In genomic region chr13:44159346-44159745, GRCm38 (mm10) we compare ENCODE assay signal across 24 mouse cellular contexts.
"Had no signal": no experiment of that assay in that cellular context is flagged by ENCODE, and none has a peak within 500 bp of the region (broad histone marks: within the 10 kb centered on the region; RNA-seq: fewer than 3 reads in every experiment).

No protein-coding gene starts in this region.

- H3K9me3 ChIP-seq: limb, embryonic 10.5 days; limb, embryonic 13.5 days; liver, embryonic 15.5 days; lung, embryonic 15.5 days; midbrain, embryonic 10.5 days; midbrain, embryonic 13.5 days; neural tube, embryonic 13.5 days; stomach, embryonic 15.5 days had no signal

- ATAC-seq: liver, embryonic 12.5 days; midbrain, embryonic 13.5 days; midbrain, embryonic 16.5 days had no signal

- H3K27ac ChIP-seq: layer of hippocampus, adult 2 months; limb, embryonic 10.5 days; limb, embryonic 13.5 days; liver, embryonic 12.5 days; liver, embryonic 15.5 days; lung, embryonic 15.5 days; midbrain, embryonic 10.5 days; midbrain, embryonic 13.5 days; neural tube, embryonic 13.5 days; stomach, embryonic 15.5 days had no signal

- H3K9ac ChIP-seq: limb, embryonic 13.5 days; liver, embryonic 12.5 days; liver, embryonic 15.5 days; lung, embryonic 15.5 days; midbrain, embryonic 13.5 days; neural tube, embryonic 13.5 days; stomach, embryonic 15.5 days had no signal

- H3K36me3 ChIP-seq: limb, embryonic 10.5 days; limb, embryonic 13.5 days; liver, embryonic 12.5 days; liver, embryonic 15.5 days; lung, embryonic 15.5 days; midbrain, embryonic 10.5 days; midbrain, embryonic 13.5 days; neural tube, embryonic 13.5 days; stomach, embryonic 15.5 days had no signal

- H3K27me3 ChIP-seq: limb, embryonic 13.5 days; liver, embryonic 12.5 days; liver, embryonic 15.5 days; lung, embryonic 15.5 days; midbrain, embryonic 13.5 days; neural tube, embryonic 13.5 days; stomach, embryonic 15.5 days had no signal

- H3K4me2 ChIP-seq: limb, embryonic 13.5 days; liver, embryonic 12.5 days; liver, embryonic 15.5 days; lung, embryonic 15.5 days; midbrain, embryonic 13.5 days; neural tube, embryonic 13.5 days; stomach, embryonic 15.5 days had no signal

- H3K4me3 ChIP-seq: layer of hippocampus, adult 2 months; limb, embryonic 10.5 days; limb, embryonic 13.5 days; liver, embryonic 12.5 days; liver, embryonic 15.5 days; lung, embryonic 15.5 days; megakaryocyte, embryonic 14.5 days; midbrain, embryonic 10.5 days; midbrain, embryonic 13.5 days; myocyte; neural tube, embryonic 13.5 days; stomach, embryonic 15.5 days had no signal

- H3K4me1 ChIP-seq: limb, embryonic 10.5 days; limb, embryonic 13.5 days; liver, embryonic 12.5 days; liver, embryonic 15.5 days; lung, embryonic 15.5 days; midbrain, embryonic 10.5 days; midbrain, embryonic 13.5 days; neural tube, embryonic 13.5 days; stomach, embryonic 15.5 days had no signal

- DNase-seq: kidney, adult 11 months; kidney, postnatal 10 days; layer of hippocampus, adult 9-11 months; liver; lung, adult 18-20 months; lung, postnatal 10 days; lung, postnatal 36 days; retina, postnatal 1 day; right cerebral cortex, postnatal 25 days; spleen, adult 18-20 months; thymus, postnatal 25 days had no signal
